Mouse (Mus musculus) lung, postnatal 0 days (tissue): ENCODE measurements around the gene Cth.

Experiments used
- CTCF ChIP-seq: IDR thresholded peaks from 2 replicates; pipeline ENCODE4 v1.5.1; 2016; ENCODE audit warnings: antibody characterized with exemption, mild to moderate bottlenecking
- EP300 ChIP-seq: IDR thresholded peaks from 2 replicates; pipeline ENCODE4 v1.6.1; 2016; ENCODE audit warnings: antibody characterized with exemption, mild to moderate bottlenecking, control low read depth

DNA sequence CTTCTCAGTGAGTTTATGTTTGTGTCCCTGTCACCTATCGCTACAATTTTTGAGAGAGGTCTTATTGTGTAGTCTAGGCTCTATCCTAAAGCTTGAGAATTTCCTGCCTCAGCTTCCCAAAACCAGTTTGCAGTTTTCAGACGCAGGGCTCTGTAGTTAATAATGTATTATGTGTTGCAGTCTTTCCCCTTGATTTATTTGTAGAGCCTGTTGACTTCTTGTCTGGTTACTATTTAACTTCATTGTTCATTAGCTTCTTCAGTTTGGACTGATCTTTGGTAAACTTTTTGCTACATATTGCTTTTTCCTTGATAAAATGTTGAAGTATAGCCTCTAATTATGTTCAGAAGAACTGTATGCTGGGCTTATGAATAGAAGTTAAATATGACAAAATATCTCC is 27.8 kb upstream of the Cth start:
- no peak for TF ChIP-seq CTCF
- no peak for TF ChIP-seq EP300
